Mouse (Mus musculus): ENCODE measurements around the gene Ltbp4. TPM values are rescaled to one million over a fixed set of nuclear protein-coding genes. Genes with fewer than 3 reads are reported as not detected.

Gene Ltbp4
- 176 and 335 TPM in 2 replicates for polyA plus RNA-seq (2012; rRNA removed)

DNA sequence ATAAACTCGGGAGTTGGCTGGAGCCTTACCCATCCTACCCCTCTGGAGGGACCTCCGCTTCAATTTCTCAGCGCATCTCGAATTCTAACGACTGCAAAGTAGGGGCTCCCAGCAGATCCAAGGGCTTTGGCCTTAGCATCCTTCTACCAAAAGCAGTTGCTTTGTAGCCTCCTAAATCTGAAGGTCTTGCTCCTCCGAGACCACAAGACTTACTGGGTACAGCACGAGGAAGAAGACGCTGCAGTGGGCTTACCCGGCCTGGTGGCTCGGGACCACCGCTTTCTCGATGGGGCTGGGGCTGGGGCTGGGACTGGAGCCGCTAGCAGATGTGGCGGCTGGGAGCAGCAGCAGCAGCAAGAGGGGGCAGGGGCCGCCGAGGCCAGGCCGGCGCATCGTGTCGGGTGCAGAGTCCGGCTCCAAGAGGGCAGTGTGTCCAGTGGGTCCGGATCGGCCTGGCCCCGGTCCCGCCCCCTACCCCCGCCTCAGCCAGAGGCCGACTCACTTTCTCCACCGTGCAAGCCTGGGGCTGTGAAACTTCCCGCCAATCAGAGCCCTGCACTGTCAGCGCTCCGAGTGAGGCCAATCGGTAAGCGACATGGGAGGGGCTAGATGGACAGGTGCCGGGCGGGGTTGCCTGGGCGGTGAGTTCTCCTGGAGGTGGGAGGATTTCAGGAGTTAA lies at the start of gene Ltbp4:
Gene Ltbp4 (minus strand): TSS at position 518 of the 679 bp plus-strand sequence.
- DNase-seq (ENCODE audit: low spot score), result no peak

DNA sequence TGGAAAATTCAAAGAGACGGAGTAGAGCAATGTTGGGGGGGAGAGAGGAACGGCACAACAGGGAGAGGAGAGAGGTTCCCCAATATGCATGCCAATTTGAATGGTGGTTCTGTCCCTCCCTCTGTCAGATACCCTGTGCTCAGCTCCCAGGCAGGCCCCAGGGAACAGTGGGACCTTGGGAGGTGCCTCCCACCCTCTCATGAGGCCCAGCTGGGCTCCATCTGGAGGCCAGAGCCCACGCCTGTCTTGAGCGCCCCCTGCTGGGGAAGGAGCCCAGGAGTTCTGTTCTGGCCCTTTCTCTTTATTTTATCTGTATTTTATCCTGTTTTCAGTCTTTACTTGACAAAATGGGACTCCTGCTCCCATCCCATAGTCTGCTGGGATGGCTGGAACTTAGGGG lies 47.2 kb upstream of the Ltbp4 start:
- DNase-seq (ENCODE audit: low spot score), result peak; percentile 53

DNA sequence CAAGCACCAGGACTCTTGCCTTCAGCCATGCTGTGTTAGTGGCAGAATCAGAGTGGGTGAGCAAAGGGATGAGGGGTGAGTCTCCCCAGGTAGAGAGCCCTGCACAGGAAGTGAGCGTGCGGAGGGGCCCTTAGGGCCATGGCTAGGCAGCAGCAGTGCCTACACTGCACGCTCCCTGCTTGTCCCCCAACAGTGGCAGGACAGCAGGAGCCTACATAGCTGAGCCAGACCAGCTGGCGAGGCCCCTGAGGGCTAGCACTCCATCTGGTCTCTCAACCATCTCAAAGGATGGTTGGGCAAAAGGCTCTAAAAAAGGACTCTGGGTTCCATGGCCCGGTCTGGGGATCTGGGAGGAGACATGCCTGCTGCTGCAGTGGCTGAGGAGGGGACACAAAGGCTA lies 46.6 kb upstream of the Ltbp4 start:
- DNase-seq (ENCODE audit: low spot score), result no peak

DNA sequence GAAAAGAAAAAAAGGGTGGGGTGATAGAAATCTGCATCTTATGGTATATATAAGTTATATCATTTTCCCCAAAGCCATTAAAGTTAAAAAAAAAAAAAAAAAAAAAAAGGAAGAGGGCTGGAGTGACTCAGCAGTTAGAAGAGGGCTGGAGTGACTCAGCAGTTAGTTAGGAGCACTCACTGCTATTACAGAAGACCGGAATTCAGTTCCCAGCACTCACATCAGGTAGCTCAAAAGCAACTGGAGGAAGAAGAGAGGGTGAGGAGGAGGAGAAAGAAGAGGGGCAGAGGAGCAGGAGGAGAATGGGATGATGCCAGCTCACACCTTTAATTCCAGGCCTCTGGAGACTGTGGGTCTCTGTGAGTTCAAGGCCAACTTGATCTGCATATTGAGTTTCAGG lies 45.7 kb upstream of the Ltbp4 start:
- no peak for DNase-seq (ENCODE audit: low spot score)

DNA sequence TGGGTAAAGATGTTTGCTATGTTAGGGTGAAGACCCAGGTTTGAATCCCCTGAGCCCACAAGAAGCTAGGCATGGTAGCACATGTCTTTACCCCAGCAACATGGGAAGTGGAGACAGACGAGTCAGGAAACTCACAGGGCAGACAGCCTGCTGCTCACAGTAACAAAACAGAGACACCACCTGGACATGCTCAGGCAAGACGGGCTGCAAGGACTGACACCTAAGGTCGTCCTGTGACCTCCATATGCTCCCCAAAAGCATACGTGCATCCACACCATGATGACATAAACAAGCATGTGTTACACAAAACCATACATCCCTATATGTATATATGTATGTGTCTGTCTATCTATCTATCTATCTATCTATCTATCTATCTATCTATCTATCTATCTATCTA lies 44.1 kb upstream of the Ltbp4 start:
- DNase-seq (ENCODE audit: low spot score), result no peak

DNA sequence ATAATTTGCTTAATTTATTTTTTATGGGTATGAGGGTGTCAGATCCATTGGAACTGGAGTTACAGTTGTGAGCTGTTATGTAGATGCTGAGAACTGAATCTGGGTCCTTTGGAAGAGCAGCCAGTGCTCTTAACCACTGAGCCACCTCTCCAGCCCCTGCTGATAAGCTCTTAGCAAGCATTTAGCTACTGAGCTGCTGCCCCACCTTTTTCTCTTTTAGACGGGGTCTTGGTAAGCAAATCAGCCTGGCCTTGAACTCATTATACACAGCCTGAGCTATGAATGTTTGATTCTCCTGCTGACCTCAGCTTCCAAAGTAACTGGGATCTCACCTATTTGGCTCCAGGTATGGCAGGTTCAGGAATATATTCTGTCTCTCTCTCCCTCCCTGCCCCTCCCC lies 43.5 kb upstream of the Ltbp4 start:
- DNase-seq (ENCODE audit: low spot score), result no peak

DNA sequence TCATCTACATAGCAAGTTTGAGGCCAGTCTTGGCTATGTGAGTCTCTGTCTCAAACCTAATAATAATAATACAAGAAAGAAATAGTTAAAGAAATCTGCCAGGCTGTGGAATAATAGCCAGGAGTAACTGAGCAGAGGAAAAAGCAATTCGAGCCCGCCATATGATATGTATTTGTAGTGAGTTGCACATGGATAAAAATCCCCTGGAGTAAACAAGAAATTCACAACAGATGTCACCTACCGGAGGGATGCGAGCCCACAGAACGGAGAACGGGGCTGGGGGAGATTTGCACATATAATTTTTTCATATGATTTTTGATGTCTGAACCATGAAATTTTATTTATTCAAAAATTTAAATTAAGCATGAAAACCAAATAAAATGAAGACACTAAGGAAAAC lies 42.3 kb upstream of the Ltbp4 start:
- no peak for DNase-seq (ENCODE audit: low spot score)

DNA sequence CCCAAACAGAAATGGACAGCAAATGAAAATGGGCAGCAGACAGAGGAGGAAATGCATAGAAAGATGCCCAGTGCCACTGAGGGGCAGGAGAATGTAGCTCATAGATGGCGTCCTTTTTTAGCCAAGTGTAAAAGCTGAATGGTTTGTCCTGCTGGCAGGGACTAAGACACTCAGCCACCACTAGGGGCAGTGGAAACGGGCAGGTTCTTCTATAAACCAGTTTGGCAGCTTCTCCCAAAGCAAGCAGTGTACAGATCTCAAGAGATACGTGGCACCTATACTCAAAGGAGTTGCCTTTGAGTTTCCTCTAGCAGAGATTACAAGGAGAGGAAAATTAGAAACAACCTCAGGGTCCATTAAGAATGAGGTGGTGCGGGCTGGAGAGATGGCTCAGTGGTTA lies 40.9 kb upstream of the Ltbp4 start:
- DNase-seq (ENCODE audit: low spot score), result no peak

DNA sequence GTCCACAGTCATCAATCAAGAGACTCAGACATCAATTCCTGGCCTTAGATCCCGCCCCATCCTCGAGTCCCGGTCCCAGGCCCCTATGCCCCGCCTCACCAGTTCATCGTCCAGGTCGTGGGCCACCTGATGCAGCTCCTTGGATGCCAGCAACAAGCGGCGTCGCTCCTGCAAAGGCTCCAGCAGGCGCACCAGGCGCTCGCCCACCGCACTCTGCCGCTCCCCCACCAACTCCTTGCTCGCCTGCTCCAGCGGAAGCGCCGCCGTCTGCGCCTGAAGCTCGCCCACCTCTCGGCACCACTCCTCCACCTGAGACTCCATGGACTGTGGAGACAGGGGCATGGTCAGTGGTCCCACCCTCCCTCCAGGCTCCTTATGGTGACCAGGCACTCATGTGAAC lies 37.8 kb upstream of the Ltbp4 start:
- no peak for DNase-seq (ENCODE audit: low spot score)

DNA sequence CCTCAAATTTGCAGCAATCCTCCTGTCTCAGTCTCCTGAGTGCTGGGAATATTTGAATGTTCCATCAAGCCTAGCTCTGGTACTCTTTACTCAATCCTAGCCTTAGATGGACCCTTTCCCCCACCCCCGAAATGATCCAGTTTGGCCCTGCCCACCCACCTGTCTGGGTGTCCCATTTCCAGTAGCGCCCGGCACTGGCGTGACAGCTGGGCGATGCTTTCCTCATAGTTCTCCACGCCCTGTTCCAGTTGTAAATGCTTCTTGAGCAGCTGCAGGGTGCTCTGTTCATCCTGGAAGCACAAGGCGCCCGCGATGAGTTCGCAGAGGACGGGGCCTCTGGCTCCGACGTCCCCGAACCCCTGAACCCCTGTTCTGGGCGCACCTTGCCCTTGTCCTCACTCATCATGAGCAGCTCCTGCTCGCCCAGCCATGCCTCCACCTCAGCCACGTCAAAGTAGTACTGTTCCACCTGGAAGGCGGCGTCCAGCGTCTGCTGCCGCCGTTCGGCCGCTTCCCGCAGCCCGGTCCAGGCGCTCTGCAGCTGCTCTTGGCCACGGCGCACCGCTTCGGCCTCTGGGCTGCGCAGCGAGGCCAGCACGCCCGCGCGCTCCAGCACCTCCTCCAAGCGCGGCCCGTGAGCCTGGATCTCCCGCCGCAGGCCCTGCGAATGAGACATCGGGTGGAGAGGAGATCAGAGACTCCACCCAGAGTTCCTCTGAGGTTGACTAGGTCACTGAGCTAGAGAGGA lies 34.4 kb upstream of the Ltbp4 start:
- DNase-seq (ENCODE audit: low spot score), result no peak

DNA sequence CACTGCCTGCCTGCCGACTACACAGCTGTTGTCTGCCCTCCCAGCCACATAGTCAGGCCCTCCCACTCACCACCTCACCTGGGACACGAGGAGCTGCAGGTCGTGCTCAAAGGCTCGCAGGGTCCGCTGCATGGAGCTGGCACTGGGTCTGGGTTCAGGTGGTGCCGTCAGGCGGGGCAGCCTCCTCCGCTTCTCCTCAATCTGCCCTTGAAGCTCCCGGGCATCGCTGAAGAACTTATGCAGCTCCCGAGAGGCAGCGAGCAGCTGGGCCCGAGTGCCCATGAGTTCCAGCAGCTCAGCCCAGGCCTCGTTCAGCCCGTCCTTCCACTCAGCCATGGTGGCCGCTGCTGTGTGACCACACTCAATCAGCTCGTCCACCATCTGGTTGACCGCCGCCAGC lies 31.6 kb upstream of the Ltbp4 start:
- no peak for DNase-seq (ENCODE audit: low spot score)

DNA sequence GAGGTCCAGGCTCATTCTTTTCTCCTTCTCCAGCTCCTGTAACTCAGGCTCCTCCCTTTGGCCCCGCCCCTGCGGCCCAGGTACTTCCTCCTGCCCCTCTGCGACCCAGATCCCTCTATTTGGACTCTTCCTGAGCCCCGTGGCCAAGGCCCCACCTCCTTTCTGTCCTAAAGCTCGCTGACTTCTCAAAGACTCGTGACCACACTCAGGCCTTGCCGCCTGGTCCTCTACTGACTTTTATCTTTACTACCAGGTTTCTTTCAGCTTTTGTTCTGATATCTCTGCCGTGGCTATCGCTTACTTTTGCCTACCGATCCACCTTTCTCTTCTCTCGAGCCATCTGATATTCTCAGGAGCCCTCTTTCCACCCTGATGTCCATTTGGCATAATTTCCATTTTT lies 30.5 kb upstream of the Ltbp4 start:
- no peak for DNase-seq (ENCODE audit: low spot score)

DNA sequence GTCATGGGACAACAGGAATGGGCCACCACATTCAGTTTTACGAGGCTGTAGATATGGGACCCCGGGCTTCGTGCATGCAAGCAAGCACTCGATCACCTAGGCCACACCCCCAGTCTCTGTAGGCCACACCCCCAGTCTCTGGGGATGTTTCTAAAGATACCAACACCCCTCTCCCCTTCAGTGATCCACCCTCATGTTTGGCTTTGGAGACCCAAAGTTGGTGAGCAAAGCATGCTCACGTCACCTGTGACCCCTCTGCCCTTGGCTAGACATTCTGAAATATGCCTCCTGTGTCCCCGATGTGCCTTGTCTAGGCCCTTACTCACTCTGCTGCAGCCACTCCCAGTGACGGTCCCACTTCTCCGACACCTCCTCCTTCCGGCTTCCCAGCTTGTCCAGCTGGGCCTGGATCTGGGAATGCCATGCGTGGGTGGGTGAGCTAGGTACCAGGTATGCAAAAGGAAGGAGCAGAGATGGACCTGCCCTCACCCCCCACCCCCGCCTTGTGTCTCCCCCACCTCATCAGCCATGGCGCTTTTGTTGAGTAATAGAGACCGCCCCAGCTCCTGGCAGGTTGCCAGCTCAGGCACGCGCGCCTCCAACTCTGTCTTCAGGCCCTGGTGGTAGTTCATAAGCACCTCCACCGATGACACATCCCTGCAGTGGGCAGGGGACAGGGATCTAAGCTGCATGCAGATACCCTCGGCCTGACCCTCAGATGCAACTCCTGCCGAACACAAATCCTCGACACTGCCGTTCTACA lies 28.8 kb upstream of the Ltbp4 start:
- no peak for DNase-seq (ENCODE audit: low spot score)

DNA sequence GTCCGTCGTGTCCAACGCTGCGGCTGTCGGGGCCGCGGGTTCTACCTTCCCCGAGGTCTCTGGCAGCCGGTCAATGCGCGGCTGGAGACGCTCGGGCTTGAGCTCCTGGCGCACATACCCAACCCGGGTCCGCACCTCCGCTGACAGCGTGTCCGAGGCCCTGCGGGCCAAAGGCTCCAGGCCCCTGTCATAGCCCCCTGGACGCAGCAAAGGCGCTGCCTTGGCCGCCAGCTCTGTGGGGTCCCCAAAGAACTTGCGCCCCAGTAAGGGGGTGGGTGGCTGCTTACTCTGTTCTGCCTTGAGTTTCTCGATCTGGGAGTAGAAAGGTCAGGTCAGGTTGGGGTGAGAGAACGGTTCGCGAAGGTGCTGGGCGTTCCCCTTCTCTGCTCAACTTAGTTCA lies 26.9 kb upstream of the Ltbp4 start:
- DNase-seq (ENCODE audit: low spot score), result no peak

DNA sequence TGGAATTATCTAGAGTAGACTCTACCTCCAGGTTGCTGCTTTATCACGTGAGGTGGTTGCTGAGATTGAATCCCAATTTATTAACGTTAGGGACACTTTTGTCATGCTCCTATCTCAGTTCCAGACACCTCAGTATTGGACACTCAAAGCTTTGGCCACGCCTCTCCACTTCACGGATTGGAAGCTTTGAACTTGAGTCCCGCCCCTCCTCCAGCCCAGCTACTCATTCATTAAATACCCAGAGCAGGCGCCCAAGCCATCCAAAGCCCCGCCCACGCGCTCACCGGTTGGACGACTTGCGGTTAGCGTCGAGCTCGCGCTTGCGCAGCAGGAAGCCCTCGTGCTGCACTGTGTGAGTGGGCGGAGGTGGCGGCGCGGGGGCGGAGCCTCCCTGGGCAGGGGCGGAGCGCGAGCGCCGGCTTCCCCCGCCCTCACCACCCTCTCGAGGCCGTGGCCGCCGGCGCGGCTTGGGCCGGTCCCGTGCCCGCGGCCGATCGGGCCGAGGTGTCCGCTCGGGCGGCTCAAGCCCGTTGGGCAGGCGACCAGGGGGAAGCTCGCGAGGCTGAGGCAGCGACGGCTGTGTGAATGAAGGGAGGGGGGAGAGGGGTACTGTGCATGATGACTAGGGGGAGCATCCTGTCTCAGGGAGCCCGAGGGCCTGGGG lies 23.9 kb upstream of the Ltbp4 start:
- peak; percentile 88 for DNase-seq (ENCODE audit: low spot score)

DNA sequence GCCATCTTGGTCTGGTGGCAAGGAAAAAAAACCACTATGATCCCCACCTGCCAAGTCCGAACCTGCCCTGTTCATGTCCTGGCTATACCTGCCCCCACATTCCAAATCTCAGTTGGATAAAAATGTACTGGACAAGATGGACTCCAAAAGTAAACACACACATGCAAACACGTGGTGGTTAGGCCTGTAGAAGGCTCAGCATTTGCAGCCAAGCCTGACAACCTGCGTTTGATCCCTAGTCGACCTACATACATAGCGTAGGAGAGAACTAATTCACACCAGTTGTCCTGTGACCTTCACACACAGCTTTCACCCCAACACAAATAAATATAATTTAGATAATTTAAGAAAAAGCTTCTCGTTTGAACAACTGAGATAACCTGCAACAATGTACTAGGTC lies 23.3 kb upstream of the Ltbp4 start:
- no peak for DNase-seq (ENCODE audit: low spot score)

DNA sequence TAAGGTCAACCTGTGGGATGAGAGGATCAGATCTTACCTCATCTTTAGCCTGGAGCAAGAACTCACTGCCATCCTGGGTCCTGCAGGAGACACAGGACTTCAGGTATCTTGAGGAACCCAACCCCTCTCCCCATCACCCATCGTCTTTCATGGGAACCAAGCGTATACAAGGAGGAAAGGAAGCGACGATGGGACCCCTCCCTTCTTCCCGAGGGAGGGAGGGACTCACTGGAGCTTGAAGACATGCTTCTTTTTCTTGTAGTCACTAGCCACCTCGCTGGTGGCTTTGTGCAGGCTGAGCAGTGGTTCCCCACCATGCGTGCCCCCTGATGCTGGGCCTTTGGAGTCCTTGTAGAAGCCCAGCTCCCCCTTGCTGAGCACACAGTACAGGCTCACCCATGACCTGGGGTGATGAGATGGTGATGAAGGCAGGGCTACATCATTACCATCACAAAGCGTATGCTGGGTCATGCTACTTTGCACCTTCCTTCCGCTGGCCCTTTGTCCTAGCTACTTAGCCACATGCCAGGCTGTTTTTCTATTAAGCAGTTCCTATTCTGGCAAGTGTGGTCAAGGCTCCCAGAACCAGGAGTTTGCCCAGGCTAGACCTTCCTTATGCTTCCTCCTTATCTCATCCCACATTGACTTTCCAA lies 22.3 kb upstream of the Ltbp4 start:
- no peak for DNase-seq (ENCODE audit: low spot score)

DNA sequence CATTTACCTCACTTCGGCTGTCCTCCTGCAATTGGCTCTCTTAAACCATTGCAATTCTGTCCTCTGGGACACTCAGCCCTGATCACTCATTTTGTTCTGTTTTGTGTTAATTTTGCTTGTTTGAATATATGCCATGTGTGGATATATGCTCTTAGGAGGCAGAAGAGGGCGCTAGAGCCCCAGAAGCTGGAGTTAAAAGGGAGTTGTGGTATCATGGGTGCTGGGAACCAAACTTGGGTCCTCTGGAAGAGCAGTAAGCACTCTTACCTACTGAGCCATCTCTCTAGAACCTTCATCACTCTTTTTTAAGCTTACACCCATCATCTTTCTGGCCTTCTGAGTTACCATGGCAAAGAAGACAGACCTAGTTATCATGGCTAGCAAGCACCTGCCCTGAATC lies 21.7 kb upstream of the Ltbp4 start:
- DNase-seq (ENCODE audit: low spot score), result no peak

DNA sequence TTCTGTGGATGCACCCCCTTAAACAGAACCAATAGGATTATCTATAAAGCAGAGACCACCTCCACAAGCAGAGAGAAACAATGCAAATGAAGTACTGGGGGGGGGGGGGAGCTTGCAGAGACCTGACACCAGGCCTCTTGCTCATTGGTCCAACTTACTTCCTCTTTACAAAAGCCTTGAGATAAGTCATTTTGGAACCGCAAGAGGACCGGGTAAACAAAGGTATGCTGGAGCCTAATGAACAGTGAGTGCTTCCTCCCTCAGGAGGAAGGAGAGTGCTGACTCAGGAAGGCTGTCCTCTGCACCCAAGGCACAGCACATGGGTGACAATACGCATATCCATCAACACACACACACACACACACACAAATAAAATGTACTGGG lies 20.1 kb upstream of the Ltbp4 start:
- no peak for DNase-seq (ENCODE audit: low spot score)

DNA sequence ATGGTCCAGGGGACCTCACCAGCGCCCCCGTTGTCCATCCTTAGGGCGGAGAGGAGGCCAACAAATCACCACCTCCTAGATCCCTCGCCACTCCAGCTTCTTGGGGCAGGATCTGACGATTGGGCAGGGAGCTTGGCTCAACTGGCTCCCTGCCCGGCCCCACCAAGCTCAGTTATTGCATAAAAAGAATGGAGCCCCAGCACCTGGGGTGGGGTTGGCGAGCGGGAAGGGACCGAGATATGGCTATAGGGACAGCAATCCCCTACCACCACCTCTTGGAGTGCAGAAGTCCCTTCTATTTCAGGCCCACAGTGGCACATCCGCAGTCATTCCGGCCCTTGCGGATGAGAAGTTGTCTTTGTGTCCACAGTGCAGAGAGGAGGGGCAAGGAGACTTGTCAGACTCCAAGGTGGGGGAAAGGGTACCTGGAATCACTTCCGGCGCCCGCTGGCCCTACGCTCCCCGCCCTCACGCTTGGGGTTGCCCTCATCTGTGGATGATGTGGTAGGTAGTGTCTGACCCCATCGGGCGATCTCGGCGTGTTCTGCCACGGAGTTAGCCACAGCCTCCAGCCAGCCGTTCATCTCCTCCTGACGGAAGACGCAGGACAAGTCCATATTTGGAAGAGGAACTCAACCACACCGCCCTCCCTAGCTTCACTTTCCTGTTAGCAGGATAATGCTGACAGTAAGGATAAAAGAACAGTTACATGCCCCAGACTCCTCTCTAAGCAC lies 19.5 kb upstream of the Ltbp4 start, which contains the start of gene Gm20479:
Gene Gm20479 (minus strand): TSS at position 559 of the 734 bp plus-strand sequence.
- DNase-seq (ENCODE audit: low spot score), result no peak

DNA sequence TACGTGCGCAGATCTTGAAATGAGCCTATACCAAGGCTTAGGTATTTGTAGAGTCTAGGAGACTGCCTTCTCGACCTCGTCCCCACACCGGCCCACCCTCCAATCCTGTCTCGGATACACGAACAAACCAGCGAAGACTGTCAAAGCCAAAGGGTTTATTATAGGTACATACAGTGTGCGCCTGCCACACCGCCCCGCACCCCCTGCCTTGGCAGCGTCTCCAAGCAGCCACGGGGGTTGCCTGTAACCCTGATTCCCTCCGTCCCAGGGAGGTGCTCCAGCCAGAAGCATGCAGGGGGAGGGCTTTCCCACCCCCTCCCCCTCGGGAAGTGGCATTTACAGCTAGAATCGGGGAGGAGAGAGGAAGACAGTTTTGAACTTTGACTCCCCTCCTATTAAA lies 18.8 kb upstream of the Ltbp4 start:
- no peak for DNase-seq (ENCODE audit: low spot score)

All from urinary bladder, adult 2 months (tissue).